Mouse (Mus musculus) kidney, adult 18-20 months (tissue): ENCODE results near the gene Slc45a2.
"Not testable (repeated sequence)": the region's sequence is repeated elsewhere in the genome, so short reads cannot be mapped to it uniquely, and the experiment has no call there.

Source experiments
- DNase-seq: peaks from one replicate; pipeline ENCODE4 v3.0.0; 2021

Slc45a2 gene

GRCm38 (mm10) chr15:11000421-11000820, at the start of gene Slc45a2:
TSS of gene Slc45a2 (plus strand) at chr15:11000721.
- no peak for DNase-seq

- peak; percentile 46 for DNase-seq
These were observed 48.4 kb upstream of the Slc45a2 start, which contains the start of gene C1qtnf3 for GRCm38 (mm10) chr15:10951951-10952759. TSS of gene C1qtnf3 (plus strand) at chr15:10952332.

GRCm38 (mm10) chr15:10952760-10953305, 47.7 kb upstream of the Slc45a2 start:
- peak; percentile 26 for DNase-seq

- DNase-seq: no peak
These were observed 47.1 kb upstream of the Slc45a2 start for GRCm38 (mm10) chr15:10953465-10953864.

GRCm38 (mm10) chr15:10954381-10955016, 46.0 kb upstream of the Slc45a2 start:
- DNase-seq: peak; percentile 33

GRCm38 (mm10) chr15:10955156-10955555, 45.4 kb upstream of the Slc45a2 start:
- peak; percentile 37 for DNase-seq

GRCm38 (mm10) chr15:10956706-10957105, 43.8 kb upstream of the Slc45a2 start:
- DNase-seq: no peak

GRCm38 (mm10) chr15:10959277-10960026, 41.1 kb upstream of the Slc45a2 start:
- no peak for DNase-seq

GRCm38 (mm10) chr15:10960267-10960666, 40.3 kb upstream of the Slc45a2 start:
- DNase-seq: no peak

- DNase-seq: no peak
These were observed 37.9 kb upstream of the Slc45a2 start for GRCm38 (mm10) chr15:10962601-10963000.

GRCm38 (mm10) chr15:10969439-10969838, 31.1 kb upstream of the Slc45a2 start:
- DNase-seq: no peak

GRCm38 (mm10) chr15:10970777-10971176, 29.7 kb upstream of the Slc45a2 start:
- no peak for DNase-seq

- DNase-seq: no peak
These were observed 23.4 kb upstream of the Slc45a2 start for GRCm38 (mm10) chr15:10977151-10977550.

GRCm38 (mm10) chr15:10980712-10981111, 19.8 kb upstream of the Slc45a2 start:
- no peak for DNase-seq

GRCm38 (mm10) chr15:10981377-10982063, 19.0 kb upstream of the Slc45a2 start, which contains the start of gene Amacr:
TSS of gene Amacr (plus strand) at chr15:10981756.
- DNase-seq: peak; percentile 93

- no peak for DNase-seq
These were observed 18.5 kb upstream of the Slc45a2 start for GRCm38 (mm10) chr15:10982064-10982435.

GRCm38 (mm10) chr15:10985756-10986155, 14.8 kb upstream of the Slc45a2 start:
- DNase-seq: peak; percentile 47

GRCm38 (mm10) chr15:10986477-10986876, 14.0 kb upstream of the Slc45a2 start:
- DNase-seq: not testable (repeated sequence)

- DNase-seq: no peak
These were observed 10.1 kb upstream of the Slc45a2 start for GRCm38 (mm10) chr15:10990411-10990810.

GRCm38 (mm10) chr15:10991566-10991965, 9.0 kb upstream of the Slc45a2 start:
- no peak for DNase-seq

GRCm38 (mm10) chr15:10999832-11000231, 689 bp upstream of the Slc45a2 start:
- no peak for DNase-seq

GRCm38 (mm10) chr15:11003791-11004190, 3.3 kb downstream of the Slc45a2 start:
- no peak for DNase-seq
